Mouse (Mus musculus): ENCODE results near the gene Ephb1. TPM values are rescaled to one million over a fixed set of nuclear protein-coding genes. Genes with fewer than 3 reads are reported as not detected.

Gene Ephb1
- total and polyA plus RNA-seq, 3 experiments = not detected

DNA sequence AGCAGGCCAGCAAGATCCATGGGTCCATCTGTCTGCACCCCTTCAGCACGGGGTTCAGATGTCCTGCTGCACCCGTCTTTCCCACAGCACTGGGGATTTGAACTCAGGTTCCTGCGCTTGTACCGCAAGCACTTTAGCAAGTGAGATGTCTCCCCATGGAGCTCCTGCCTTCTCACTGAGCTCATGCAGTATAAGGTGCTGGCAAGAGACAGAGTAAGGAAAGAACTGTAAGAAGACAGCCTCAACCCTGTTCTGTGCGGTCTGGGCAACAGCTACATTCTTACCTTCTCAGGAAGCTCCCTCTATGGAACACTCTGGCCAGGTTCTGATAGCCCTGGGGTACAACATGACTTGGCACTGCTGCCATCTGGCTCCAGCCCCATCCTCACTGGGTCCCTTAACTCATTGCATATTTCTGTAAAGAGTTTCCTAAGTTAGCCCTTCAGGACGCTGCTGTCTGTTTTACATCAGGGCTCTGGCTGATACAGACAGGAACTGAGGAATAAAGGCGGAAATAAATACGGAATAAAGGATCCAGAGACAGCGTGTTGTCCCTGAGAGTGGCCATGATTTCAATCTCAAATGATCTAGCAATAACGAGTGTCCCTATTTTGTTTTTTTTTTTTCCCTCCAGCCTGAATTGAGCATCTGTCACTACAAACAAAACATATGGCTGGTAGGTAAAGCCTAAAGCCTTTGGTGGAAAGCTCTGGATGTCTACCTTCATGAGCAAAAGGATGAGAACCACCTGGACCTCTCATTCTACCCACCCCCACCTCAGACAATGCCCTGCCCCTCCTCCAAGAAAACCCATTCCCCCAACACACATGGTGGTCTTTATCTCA, 10.2 kb downstream of the Ephb1 start:
- Histone ChIP-seq H3K36me3 (ENCODE audit: control insufficient read depth in 1 of 2, insufficient read depth in 2 of 2, low read length in 2 of 2) (no peaks in the 10 kb centered on the region), H3K79me2 (ENCODE audit: control insufficient read depth, insufficient read depth, low read length, poor library complexity) (no peaks in the 10 kb centered on the region), H3K9ac (ENCODE audit: control insufficient read depth, low read depth, low read length, poor library complexity, severe bottlenecking) (no peak overlapping the region), H3K27ac (ENCODE audit: control insufficient read depth, low read depth, low read length) (no peak overlapping the region), H3K4me1 (ENCODE audit: control insufficient read depth in 1 of 2, insufficient read depth in 2 of 2, low read length in 2 of 2) (no peaks in the 10 kb centered on the region), H3K4me3 (ENCODE audit: control insufficient read depth in 1 of 2, insufficient read depth in 1 of 2, low read depth in 2 of 2, low read length in 2 of 2) (no peak overlapping the region), H3K9me3 (replicated peaks; ENCODE audit: insufficient read depth, low read length) (no peaks in the 10 kb centered on the region; the same call in 1 of the 2 replicates), H3K27me3 (ENCODE audit: control insufficient read depth in 1 of 2, insufficient read depth in 2 of 2, low read length in 2 of 2) (no peaks in the 10 kb centered on the region)
- DNase-seq (ENCODE audit: low read depth, low spot score) = no peak
- TF ChIP-seq MXI1 (IDR thresholded peaks at IDR 0.05; ENCODE audit: low read depth, low read length) (no peak), MAX (IDR thresholded peaks at IDR 0.05; ENCODE audit: low read length) (no peak), JUND (IDR thresholded peaks at IDR 0.05; ENCODE audit: low read depth, low read length) (no peak), BHLHE40 (IDR thresholded peaks at IDR 0.05; ENCODE audit: borderline replicate concordance, low read depth, low read length) (no peak), ZKSCAN1 (IDR thresholded peaks at IDR 0.05; ENCODE audit: low read depth, low read length) (no peak), CTCF (IDR thresholded peaks at IDR 0.05 in 2 of 3, conservative IDR thresholded peaks at IDR 0.05 in 1 of 3; ENCODE audit: control insufficient read depth in 1 of 3, insufficient read depth in 1 of 3, low read depth in 2 of 3, low read length in 3 of 3, poor library complexity in 1 of 3, severe bottlenecking in 1 of 3) (no peak), EP300 (IDR thresholded peaks at IDR 0.05; ENCODE audit: low read depth in 1 of 2, low read length in 2 of 2) (no peak), NELFE (IDR thresholded peaks at IDR 0.05; ENCODE audit: low read depth, low read length) (no peak), TBP (IDR thresholded peaks at IDR 0.05; ENCODE audit: low read depth, low read length) (no peak), CHD2 (IDR thresholded peaks at IDR 0.05; ENCODE audit: low read length) (no peak), MAFK (IDR thresholded peaks at IDR 0.05; ENCODE audit: borderline replicate concordance, low read depth, low read length) (no peak), MYC (IDR thresholded peaks at IDR 0.05; ENCODE audit: low read depth, low read length) (no peak), ZC3H11A (IDR thresholded peaks at IDR 0.05; ENCODE audit: low read depth, low read length) (no peak), ETS1 (IDR thresholded peaks at IDR 0.05; ENCODE audit: low read depth, low read length) (no peak)

- Histone ChIP-seq H3K79me2 (ENCODE audit: control insufficient read depth, insufficient read depth, low read length, poor library complexity) (no peaks in the 10 kb centered on the region), H3K27ac (ENCODE audit: control insufficient read depth, low read depth, low read length) (no peak overlapping the region), H3K9me3 (replicated peaks; ENCODE audit: insufficient read depth, low read length) (no peaks in the 10 kb centered on the region; the same call in 1 of the 2 replicates), H3K4me1 (ENCODE audit: control insufficient read depth in 1 of 2, insufficient read depth in 2 of 2, low read length in 2 of 2) (no peaks in the 10 kb centered on the region), H3K27me3 (ENCODE audit: control insufficient read depth in 1 of 2, insufficient read depth in 2 of 2, low read length in 2 of 2) (no peaks in the 10 kb centered on the region), H3K9ac (ENCODE audit: control insufficient read depth, low read depth, low read length, poor library complexity, severe bottlenecking) (no peak overlapping the region), H3K4me3 (ENCODE audit: control insufficient read depth in 1 of 2, insufficient read depth in 1 of 2, low read depth in 2 of 2, low read length in 2 of 2) (no peak overlapping the region), H3K36me3 (ENCODE audit: control insufficient read depth in 1 of 2, insufficient read depth in 2 of 2, low read length in 2 of 2) (no peaks in the 10 kb centered on the region)
- TF ChIP-seq GATA1 (IDR thresholded peaks at IDR 0.05; ENCODE audit: low read depth, low read length) = no peak
- no peak for TF ChIP-seq ZKSCAN1 (IDR thresholded peaks at IDR 0.05; ENCODE audit: low read depth, low read length)
- no peak for TF ChIP-seq JUND (IDR thresholded peaks at IDR 0.05; ENCODE audit: low read depth, low read length)
- no peak for TF ChIP-seq BHLHE40 (IDR thresholded peaks at IDR 0.05; ENCODE audit: borderline replicate concordance, low read depth, low read length)
- no peak for TF ChIP-seq CTCF (IDR thresholded peaks at IDR 0.05 in 2 of 3, conservative IDR thresholded peaks at IDR 0.05 in 1 of 3; ENCODE audit: control insufficient read depth in 1 of 3, insufficient read depth in 1 of 3, low read depth in 2 of 3, low read length in 3 of 3, poor library complexity in 1 of 3, severe bottlenecking in 1 of 3)
- TF ChIP-seq ETS1 (IDR thresholded peaks at IDR 0.05; ENCODE audit: low read depth, low read length) = no peak
- no peak for TF ChIP-seq EP300 (IDR thresholded peaks at IDR 0.05; ENCODE audit: low read depth in 1 of 2, low read length in 2 of 2)
- TF ChIP-seq MYB (IDR thresholded peaks at IDR 0.05; ENCODE audit: low read depth, low read length) = no peak
- no peak for TF ChIP-seq MEF2A (IDR thresholded peaks at IDR 0.05; ENCODE audit: extremely low read depth, insufficient replicate concordance, low read depth, low read length, poor library complexity, severe bottlenecking)
- no peak for TF ChIP-seq POLR2AphosphoS2 (IDR thresholded peaks at IDR 0.05; ENCODE audit: low read length)
- TF ChIP-seq MAZ (IDR thresholded peaks at IDR 0.05; ENCODE audit: low read depth, low read length) = no peak
- no peak for TF ChIP-seq NRF1 (IDR thresholded peaks at IDR 0.05; ENCODE audit: insufficient read depth, low read depth, low read length, poor library complexity, severe bottlenecking)
- TF ChIP-seq ELF1 (IDR thresholded peaks at IDR 0.05; ENCODE audit: low read depth, low read length) = no peak
- DNase-seq (ENCODE audit: low read depth, low spot score) = no peak
Measured at GRCm38 (mm10) chr9:102343061-102343460, 11.4 kb downstream of the Ephb1 start.
